Mouse (Mus musculus) myocyte (in vitro differentiated cells): Measurements from ENCODE around the gene Itgal.

ENCODE experiments used
- MYOG ChIP-seq, 3 experiments: IDR thresholded peaks; one replicate each; pipeline ENCODE4 v1.6.1; 2011; ENCODE audit warnings: control low read depth in 2 of 3, low read depth in 2 of 3, mild to moderate bottlenecking in 2 of 3; ENCODE audit not compliant: insufficient read length in 2 of 3, control insufficient read depth in 1 of 3, insufficient read depth in 1 of 3
- POLR2A ChIP-seq: IDR thresholded peaks from one replicate; pipeline ENCODE4 v1.6.1; 2011; ENCODE audit warnings: low read depth, mild to moderate bottlenecking, control low read depth, moderate library complexity; ENCODE audit not compliant: insufficient read length
- SRF ChIP-seq: IDR thresholded peaks from one replicate; pipeline ENCODE4 v1.6.1; 2011; ENCODE audit warnings: low read depth; ENCODE audit not compliant: control insufficient read depth, insufficient read length

- TF ChIP-seq POLR2A (no peak), SRF (no peak), MYOG (IDR thresholded peaks at IDR 0.05; ENCODE audit: control insufficient read depth in 1 of 3, insufficient read depth in 1 of 3, insufficient read length in 2 of 3, low read depth in 2 of 3) (no peak)
Measured at GRCm38 (mm10) chr7:127297586-127298193, 1.6 kb downstream of the Itgal start.
